Mouse (Mus musculus) megakaryocyte, adult 5-6 weeks (primary cell): ENCODE data around the gene Heatr5a. TPM values are rescaled to one million over a fixed set of nuclear protein-coding genes. Genes with fewer than 3 reads are reported as not detected.

Experiments used
- ATAC-seq: 2 replicates; pipeline ENCODE4 v1.8.0; 2016; ENCODE audit warnings: mild to moderate bottlenecking, inconsistent platforms; ENCODE audit not compliant: poor library complexity, severe bottlenecking
- total RNA-seq, 2 experiments: library from RNA; stranded (forward) in 1 of 2; stranded (reverse) in 1 of 2; fragments of 153-499, 151-499 nt in 1 of 2; fragments of 221-1000, 200-1000 nt in 1 of 2; gene quantifications; 2 replicates each; pipeline versions ENCODE4 v1.2.3 to v1.2.4; 2015 to 2017

Gene Heatr5a
- 38.3 and 43.4 TPM in 2 replicates for total RNA-seq (2015)
- total RNA-seq (2017): 37.7 and 39.7 TPM in 2 replicates

DNA sequence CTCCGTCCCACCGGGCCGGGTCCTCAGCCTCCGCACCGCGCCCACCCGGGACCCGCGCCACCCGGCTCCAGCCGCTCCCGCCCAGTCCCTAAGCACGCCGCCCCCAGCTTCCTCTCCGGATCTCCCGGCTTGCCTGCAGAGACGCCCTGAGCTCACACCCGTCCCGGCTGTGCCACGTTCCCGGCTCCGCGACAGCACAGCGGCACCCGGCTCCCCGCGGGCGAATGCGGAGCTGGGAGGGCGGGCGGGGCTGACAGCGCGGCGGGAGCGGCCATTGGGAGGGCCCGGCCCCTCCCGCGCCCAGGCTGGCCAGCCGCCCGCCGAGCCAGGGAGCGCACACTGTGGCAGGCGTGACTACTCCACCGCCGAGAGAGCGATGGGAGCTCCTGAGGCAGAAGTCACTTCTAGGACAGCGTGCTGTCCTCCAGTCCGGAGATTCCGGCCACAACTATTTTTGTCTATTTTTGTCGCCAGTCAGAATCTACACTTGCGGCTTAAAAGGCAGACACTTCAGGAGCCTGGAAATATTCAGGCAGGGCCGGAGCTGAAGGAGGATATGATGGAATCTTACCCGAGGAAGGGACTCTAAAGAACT lies at the start of gene Heatr5a:
TSS of gene Heatr5a (minus strand) at position 252 of the 595 bp plus-strand sequence.
- peak; percentile 91 for ATAC-seq

DNA sequence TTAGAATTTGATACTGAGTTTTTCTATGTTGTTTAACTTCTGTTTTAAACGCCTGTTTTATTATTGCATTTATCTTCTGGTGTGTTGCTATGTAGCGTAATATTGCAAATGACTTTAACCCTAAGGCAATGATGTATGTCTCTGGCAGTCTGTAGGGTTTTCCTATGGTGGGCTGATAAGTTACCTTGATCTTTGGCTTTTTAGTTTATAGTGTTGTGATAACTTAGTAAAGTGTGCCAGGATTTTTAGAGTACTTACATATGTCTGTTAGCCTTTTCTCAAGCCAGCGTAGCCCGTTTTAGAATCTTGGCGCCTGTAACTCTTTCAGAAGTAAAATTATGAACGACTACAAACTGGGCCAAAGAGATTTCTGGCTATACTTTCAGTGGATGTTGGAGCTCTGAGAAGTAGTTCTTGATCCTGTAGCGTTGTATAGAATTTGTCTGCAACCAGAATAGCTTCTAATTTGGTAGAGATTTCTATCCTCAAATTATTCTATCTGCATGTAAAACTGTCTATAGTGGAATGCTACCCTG lies 43.4 kb upstream of the Heatr5a start:
- no peak for ATAC-seq

DNA sequence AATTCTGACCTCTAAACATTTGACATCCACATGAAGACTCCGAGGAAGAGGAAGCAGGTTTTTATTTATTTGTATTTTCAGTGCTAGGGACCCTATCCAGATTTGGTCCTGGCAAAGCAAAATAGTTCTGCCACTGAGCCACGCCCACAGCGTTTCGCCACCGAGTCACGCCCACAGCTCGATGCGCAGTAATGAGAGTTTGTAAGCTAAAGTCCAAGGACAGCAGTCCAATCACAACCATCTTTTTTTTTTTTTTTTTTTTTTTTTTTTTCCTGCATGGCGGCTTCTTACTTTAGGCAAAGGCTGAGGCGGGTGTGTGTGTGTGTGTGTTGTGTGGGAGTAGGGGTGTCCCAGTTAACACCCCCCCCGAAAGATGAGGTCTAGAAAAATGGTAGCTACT lies 42.9 kb upstream of the Heatr5a start:
- ATAC-seq: no peak

DNA sequence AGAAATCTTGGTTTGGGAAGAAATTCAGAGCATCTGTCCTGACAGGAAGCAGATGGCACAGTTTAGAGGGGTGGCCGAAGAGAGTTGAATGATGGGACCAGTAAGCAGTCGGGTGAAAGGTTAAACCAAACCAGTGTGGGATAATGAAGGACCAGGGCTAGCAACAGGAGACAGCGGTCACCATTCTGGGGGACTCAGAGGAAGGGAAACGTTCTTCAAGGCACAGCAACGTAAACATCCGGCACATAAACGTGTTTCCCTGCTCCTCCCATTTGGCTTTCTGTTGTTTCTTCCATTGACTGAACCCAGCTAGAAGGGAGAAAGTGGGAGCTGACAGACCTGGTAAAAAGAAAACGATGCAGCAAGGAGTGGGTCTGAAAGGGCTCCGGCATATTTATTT lies 42.2 kb upstream of the Heatr5a start:
- ATAC-seq: no peak

DNA sequence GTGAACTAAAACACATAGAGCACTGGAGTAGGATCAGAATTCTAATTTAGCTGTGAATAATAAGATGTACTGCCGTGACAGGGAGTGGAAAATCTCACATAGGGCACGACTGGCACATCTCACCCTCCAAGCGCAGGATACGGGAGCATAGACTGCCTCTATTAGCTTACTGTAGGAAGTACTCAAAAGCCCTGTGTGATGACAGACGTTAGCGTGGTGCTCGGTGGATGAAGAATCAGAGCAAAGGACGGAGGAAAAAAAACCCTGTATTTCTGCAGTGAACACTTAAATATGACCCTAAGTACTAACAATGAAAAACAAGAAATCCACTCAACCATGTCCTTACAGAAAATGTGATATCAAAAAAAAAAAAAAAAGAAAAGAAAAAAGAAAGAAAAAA lies 41.0 kb upstream of the Heatr5a start:
- no peak for ATAC-seq

DNA sequence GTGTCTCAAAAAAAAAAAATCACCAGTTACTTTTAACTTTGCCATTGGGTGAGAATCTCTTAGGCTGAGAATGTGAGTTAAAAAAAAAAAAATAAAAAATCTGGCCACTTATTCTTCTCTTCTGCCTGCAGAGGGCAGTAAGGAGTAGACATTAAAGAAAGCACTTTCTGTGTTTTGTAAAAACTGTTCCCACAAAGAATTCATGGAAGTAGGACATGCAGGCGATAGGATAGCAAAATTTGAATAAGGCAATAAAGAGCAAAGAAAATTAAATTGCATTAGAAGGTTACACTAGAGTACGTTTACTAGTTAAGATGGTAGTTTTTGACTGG lies 39.5 kb upstream of the Heatr5a start:
- ATAC-seq: peak; percentile 47; the same call in 1 of the 2 replicates

DNA sequence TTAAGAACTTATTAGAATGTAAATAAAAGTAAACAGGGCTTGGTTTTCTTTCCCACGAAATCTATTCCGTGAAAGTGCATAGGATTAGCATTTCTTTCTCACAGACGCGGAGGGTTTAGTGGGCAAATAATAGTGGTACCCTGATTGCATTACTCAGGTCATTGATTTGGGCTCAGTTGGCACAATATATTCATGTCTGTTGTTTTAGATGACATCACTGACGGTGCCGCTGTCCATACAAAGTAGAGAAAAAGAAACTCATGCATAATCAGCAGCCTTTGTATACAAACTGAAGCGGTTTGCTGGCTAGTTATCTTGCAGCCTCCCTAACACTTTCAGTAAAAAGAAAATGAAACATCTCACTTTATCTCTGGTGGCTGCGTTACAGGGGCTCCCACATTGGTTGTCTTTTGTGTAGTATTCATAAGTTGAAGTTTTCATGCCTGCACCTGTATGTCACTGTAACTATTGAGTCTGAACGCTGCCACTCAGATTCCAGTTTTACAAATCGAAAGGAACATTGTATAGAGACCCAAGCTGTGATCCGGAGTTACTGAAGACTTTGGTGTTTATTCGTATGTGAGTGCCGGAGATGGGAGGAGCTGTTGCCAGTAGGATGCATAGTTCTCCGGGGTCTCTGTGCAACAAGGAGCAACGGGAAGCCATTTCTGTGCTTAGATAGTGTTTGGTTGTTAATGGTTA lies 39.0 kb upstream of the Heatr5a start:
- no peak for ATAC-seq

DNA sequence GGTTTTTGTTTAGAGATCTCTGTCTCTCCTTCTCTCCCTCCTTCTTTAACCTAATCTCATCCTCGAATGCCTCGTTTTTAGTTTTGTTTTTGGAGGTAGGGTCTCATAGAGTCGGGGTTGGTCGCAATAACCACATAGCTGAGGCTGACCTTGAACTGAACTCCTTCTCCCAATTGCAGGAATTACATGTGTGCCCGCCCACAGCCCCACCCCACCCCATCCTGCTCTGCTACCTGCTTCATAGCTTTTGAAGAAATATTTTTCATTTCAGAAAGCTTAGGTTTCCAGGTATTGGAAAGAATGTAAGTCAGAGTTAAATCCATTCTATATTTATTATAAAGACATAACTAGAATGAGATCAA lies 35.5 kb upstream of the Heatr5a start:
- peak; percentile 26 for ATAC-seq

DNA sequence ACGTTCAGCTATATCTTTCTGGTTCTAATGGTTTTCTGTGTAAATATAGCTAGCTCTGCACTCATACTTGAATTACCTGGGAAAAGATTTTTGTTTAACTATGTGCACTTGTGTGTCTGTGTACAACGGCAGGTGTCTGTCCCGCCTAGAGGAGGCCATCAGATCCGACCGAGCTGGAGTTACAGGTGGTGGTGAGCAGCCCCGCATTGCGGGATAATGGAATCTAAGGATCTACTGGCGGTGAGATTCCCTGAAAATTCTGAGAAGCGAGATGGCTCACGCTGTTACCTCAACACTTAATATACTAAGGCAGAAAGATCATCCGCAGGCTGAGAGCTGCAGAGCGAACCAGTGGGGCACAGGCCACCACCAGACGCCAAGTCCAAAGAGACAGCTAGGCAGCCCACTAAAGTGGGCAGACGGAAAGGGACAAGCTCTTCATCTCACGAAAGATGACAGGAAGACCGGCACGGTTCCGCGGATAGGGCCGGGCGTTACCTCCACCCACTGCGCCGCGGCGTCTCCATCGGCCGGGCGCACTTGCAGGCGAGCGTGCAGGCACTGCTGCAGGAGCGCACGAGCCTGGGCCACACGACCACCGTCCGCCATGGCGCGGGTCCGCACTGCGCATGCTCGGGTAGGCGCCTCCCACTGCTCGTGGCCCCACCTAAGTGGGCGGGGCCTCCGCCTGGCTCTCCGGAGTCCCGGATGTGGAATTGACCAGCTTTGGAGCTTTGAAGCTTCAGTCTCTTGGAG lies 34.9 kb upstream of the Heatr5a start, which contains the start of gene Dtd2:
TSS of gene Dtd2 (minus strand) at position 625 of the 756 bp plus-strand sequence.
- ATAC-seq: peak; percentile 95

DNA sequence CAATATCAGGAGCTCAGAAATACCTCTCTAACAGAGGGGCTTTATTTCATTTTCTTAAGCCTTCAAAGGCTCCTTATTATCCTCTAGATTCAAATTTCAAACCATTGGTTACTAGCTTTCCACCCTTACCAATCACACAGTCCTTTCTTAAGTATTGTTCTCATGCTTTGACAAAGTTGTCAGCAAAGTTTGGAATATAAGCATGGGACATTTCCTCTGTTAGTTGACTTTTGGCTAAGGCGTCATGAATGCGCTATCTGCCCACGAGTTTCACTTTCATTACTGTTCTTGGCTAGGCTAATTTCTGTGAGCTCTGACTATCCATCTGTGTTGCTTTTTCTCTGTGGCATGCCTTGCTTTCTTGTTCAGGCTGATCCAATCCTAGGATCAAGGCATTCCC lies 31.6 kb upstream of the Heatr5a start:
- ATAC-seq: no peak

DNA sequence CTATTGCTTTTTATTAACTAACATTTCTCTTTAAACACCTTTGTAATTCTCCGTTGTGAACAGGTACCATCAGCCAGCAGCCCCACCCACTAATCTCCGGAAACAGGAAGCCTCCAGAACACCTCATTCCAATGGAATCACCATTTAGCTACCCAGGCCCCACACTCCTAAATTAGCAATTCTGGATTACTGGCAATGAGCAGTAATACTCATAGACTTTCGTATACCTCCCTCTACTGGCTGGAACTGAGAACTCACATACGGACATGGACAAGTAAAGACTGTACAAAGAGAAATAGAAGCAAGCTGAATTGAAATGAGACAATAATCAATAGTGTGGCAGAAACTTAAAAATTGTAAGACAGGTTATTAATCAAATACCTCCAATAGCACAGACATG lies 30.4 kb upstream of the Heatr5a start:
- peak; percentile 72 for ATAC-seq

DNA sequence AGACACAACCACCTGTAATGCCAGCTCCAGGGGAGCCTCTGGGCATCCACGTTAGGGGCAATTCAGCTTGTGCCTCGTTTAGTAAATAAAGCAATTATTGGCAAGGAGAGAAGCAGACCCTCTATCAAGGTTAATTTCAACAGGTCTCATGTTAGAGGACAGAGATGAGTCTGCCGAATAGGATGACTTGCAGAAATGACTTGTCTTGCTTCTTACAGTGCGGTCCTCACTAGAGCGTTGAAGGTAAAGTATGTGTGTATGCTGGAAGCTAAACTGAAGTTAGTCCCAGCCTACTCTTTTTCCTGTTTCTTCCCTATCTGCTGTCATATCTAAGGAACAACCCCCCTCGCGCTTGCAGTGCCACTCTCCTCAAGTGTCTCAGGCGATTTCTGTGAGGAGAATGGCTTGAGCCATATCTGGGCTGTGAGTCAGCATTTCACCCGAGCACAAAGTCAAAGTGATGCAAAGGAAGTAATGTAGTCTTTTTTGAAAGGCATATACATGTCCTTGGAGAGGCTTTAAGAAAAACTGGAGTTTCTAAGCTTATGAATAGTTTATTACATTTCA lies 27.3 kb upstream of the Heatr5a start:
- ATAC-seq: no peak

DNA sequence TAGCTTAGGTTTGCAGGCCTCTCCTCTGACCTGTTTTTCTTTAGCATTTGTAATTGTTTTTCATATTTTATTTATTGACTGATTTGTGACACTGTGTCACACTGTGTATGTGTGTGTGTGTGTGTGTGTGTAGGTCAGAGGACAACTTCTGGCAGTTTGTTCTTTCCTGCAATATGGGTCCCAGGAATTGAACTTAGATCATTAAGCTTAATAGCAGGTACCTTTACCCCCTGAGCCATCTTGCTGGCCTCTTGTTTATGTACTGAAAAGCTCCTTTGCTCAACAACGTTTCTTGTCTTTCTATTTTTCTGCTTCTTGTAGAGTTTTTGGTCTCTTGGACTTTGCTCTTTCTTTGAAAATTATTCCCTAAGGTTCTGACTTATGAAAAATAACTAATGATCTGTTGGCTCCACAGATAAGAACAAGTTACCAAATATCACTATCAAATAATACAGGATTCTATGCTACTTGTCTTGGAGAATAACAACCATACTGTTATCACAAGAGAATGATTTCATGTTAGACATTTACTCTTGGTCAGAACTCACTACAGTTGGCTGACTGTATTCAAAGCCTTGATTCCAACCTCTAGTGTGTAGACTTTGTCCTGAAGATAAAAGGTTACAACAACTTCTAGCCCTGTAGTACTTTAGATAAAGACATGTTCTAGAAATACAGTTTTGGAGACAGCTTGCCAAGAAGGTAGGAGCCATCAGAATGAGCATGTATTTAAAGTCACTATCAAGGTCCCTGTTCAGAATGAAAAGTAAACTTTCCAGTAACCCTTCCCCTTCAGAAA lies 24.8 kb upstream of the Heatr5a start:
- no peak for ATAC-seq

DNA sequence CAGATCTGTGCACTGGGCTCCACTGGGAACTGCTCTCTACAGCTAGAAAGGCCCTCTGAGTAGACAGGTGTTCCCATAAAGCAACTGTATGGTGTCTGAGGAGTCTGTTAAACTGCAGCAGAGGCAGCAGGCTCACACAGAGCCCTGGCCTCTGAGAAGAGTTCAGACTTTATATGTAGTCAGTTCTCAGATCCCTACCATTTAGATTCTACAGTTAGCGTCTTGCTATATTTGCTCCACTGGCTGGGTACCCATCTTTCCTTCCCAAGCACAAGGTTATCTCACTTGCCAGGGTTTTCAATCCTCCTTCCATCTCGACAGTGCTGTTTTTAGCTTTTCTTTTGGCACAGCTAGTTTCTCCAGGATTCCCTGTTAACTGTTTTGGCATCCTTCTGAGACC lies 19.5 kb upstream of the Heatr5a start:
- ATAC-seq: no peak

DNA sequence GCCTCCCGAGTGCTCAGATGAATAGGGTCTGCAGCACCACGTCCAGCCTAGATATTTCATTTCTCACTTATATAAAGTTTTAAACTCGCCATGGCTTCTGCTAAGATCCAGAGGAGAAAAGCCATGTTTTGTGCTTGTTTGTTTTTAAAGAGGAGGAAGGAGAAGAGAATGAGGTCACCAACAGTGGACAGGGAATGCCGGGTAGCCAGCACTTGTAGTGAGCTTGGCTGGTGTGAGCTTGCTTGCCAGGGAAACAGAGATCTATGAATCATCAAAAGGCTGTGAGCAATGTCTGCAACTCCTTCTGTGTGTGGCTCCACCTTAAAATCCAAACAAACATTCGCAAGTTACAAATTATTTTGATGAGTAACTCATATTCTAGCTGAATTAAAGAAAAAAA lies 17.4 kb upstream of the Heatr5a start:
- no peak for ATAC-seq

DNA sequence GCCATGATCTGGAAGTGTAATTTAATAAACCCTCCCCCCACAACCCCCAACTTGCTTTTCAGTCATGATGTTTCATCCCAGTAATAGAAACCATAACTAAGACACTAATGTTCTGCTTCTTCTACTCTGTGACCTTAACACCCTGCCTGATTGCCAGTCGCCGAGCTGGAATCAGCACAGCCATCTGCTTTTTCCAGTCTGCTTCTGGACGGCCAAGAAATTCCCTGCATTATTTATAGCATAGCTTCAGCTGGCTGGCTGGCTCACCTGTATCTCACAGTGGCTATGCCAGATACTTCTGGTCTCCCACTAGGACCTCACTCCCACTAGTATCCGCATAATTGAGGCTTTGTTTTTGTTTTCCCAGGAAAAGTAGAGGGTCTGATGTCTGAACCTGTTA lies 14.7 kb upstream of the Heatr5a start:
- ATAC-seq: no peak

DNA sequence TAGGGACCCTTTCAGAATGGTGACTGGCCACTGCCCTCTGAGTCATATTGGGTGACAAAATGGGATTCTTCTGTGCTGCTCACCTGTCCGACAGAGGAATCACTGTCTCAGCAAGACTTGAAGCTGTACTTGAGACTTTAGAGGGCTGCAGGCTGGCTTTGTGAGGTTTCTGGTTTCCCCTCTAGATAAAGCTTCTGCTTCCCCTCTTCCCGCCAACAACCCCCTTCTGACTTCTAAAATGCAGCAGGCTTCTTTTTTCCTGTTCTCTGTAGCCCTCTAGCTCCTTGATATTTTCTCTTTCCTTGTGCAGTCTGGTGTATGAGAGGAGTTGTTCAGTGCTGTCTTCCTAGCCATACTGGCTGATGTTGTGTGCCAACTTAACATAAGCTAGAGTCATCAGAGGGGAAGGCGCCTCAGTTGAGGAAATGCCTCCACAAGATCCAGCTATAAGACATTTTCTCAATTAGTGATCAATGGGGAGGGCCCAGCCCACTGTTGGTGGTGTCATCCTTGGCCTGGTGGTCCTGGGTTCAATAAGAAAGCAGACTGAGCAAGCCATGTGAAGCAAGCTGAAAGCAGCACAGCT lies 14.1 kb upstream of the Heatr5a start:
- no peak for ATAC-seq

DNA sequence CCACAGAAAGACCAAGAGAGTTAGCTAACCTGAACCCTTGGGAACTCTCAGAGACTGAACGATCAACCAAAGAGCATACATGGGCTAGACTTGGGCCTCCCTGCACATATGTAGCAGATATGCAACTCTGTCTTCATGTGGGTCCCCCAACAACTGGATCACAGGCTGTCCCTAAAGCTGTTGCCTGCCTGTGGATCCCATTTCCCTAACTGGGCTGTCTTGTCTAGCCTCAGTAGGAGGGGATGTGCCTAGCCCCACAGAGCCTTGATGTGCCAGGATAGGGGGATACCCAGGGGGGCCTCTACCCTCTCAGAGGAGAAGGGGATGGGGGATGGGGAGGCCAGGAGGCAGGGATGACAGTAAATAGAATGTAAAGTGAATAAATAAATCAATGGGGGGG lies 12.5 kb upstream of the Heatr5a start:
- no peak for ATAC-seq

DNA sequence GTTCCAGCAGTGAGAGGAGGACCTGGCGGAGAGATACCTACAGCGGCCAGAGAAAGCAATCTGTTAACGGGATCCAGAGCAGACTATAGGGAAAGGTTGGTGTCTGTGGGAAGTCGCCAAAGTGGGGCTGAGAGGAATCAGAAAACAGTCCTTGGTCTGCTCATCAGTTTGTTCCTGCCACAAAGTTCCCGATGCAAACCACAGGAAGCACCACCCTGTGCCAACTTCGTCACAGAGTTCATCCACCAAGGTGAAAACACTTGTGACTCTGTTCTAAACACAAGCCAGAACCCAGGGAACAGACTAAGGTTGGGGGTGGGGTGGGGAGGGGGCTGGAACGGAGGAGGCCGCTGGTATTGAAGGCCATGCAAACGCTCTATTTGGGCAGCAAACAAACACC lies 5.4 kb upstream of the Heatr5a start:
- no peak for ATAC-seq

DNA sequence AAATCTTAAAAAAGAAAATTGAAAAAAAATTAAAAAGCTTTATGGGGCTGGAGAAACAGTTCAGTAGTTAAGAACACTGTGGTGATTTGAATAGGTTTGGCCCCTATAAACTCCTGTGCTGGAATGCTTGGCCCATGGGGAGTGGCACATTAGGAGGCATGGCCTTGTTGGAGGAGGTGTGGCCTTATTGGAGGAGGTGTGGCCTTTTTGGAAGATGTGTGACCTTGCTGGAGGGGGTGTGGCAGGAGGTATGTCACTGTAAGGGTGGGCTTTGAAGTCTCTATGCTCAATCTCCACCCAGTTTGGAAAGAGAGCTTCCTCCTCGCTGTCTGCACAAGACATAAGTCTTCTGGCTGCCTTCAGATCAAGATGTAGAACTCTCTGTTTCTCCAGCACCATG lies 3.3 kb upstream of the Heatr5a start:
- no peak for ATAC-seq
